Mouse (Mus musculus) lung, embryonic 14.5 days (tissue): Measurements from ENCODE around the gene Ttc37. TPM values are rescaled to one million over a fixed set of nuclear protein-coding genes. Genes with fewer than 3 reads are reported as not detected.
A peak's percentile ranks its signal among the peaks of the same experiment; 100 is the strongest.

ENCODE experiments used
- ATAC-seq: fragments of 200-750 bp; cut with Nextera tagmentation; 2 replicates; pipeline ENCODE4 v1.8.0; 2017; ENCODE audit warnings: mild to moderate bottlenecking, moderate TSS enrichment, moderate library complexity; ENCODE audit not compliant: insufficient read depth
- DNase-seq: peaks from one replicate; pipeline ENCODE4 v3.0.0-alpha.2; 2015
- H3K27ac ChIP-seq: fragments of 300-500 bp; sonication (generic); 2 replicates; pipeline ENCODE4 v1.5.1; 2014; ENCODE audit warnings: low read depth, mild to moderate bottlenecking, moderate library complexity
- H3K27me3 ChIP-seq: fragments of 300-500 bp; sonication (generic); 2 replicates; pipeline ENCODE4 v1.6.1; 2014; ENCODE audit warnings: low read length, control low read depth; ENCODE audit not compliant: insufficient read depth
- H3K36me3 ChIP-seq: fragments of 300-500 bp; sonication (generic); 2 replicates; pipeline ENCODE4 v1.6.1; 2014; ENCODE audit warnings: control low read depth; ENCODE audit not compliant: insufficient read depth
- H3K4me1 ChIP-seq: fragments of 300-500 bp; sonication (generic); 2 replicates; pipeline ENCODE4 v1.6.1; 2014; ENCODE audit warnings: antibody characterized with exemption, control low read depth; ENCODE audit not compliant: insufficient read depth
- H3K4me2 ChIP-seq: fragments of 300-500 bp; sonication (generic); 2 replicates; pipeline ENCODE4 v1.6.1; 2014; ENCODE audit warnings: mild to moderate bottlenecking
- H3K4me3 ChIP-seq: fragments of 300-500 bp; sonication (generic); 2 replicates; pipeline ENCODE4 v1.5.1; 2014; ENCODE audit warnings: low read depth, low read length
- H3K9ac ChIP-seq: fragments of 300-500 bp; sonication (generic); 2 replicates; pipeline ENCODE4 v1.6.1; 2014
- H3K9me3 ChIP-seq: fragments of 300-500 bp; sonication (generic); 2 replicates; pipeline ENCODE4 v1.6.1; 2016; ENCODE audit warnings: low read depth, low read length, control low read depth
- CTCF ChIP-seq: IDR thresholded peaks from 2 replicates; pipeline ENCODE4 v1.5.1; 2016; ENCODE audit warnings: antibody characterized with exemption, low read depth
- WGBS: fragments of 180-500 bp; shearing (Covaris S2); extraction: QIAGEN DNeasy Blood & Tissue Kit; methylation state at CpG from one replicate; pipeline ENCODE4 v1.1.7; 2014; 5-methylcytosine and 5-hydroxymethylcytosine counted together
- polyA plus RNA-seq: library from polyadenylated mRNA; unstranded; fragments of >200 nt; fragmentation: Nextera tagmentation; extraction: Ambion mirVana; gene quantifications from 2 replicates; pipeline ENCODE4 v1.2.1, GENCODE M21; 2014

Ttc37 gene
- polyA plus RNA-seq, 1 experiment from 2014 or later = 19.8 TPM

DNA sequence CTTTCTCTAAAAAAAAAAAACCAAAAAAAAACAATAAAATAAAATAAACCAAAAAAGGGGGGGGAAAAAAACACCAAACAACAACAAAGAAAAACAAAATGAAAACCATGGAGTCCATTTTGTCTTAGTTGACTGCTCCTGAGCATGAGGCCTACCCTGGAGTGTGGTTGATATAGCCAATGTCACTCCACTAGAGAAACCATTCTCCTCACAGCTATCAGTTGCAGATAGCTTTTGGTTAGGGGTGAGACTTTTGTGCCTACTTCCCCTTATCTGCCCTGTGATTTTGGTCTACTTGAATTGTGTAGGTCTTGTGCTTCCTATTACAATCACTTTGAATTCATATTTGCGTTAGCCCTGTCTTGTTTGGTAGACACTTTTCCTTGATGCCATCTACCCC, 59.0 kb downstream of the Ttc37 start:
- Histone ChIP-seq H3K4me1 (no peaks in the 10 kb centered on the region), H3K27me3 (no peaks in the 10 kb centered on the region), H3K9ac (no peak overlapping the region), H3K9me3 (no peaks in the 10 kb centered on the region), H3K36me3 (peaks cover 61% of the 10 kb centered on the region), H3K27ac (no peak overlapping the region), H3K4me2 (no peak overlapping the region), H3K4me3 (no peak overlapping the region)
- DNase-seq = no peak
- no peak for TF ChIP-seq CTCF
- WGBS = 94% methylated on average over 1 of the region's 1 CpGs
- no peak for ATAC-seq

DNA sequence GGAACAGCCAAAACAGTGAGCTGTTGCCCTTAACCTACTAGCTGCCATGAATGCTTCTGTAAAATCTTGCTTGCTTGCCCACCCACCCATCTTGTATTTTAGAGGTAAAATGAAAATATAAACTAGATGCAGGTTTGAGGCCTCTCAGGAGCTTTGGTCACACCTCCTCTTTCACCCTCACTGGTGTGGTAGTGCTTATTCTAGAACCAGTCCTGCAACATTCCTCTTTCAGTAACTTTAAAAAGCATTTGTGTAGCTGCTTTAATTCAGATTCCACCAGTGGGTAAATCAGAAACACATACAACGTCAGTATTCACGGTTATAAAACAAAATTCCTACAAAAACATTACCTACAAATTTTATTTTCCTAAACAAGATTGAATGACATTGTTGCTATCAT, 62.1 kb downstream of the Ttc37 start:
- Histone ChIP-seq H3K4me3 (no peak overlapping the region), H3K9me3 (no peaks in the 10 kb centered on the region), H3K4me2 (no peak overlapping the region), H3K9ac (no peak overlapping the region), H3K27me3 (no peaks in the 10 kb centered on the region), H3K36me3 (peaks cover 49% of the 10 kb centered on the region), H3K27ac (no peak overlapping the region), H3K4me1 (no peaks in the 10 kb centered on the region)
- peak; percentile 71; the same call in 1 of the 2 replicates for ATAC-seq
- TF ChIP-seq CTCF = no peak
- 70% methylated on average over 2 of the region's 2 CpGs for WGBS
- DNase-seq = peak; percentile 30

DNA sequence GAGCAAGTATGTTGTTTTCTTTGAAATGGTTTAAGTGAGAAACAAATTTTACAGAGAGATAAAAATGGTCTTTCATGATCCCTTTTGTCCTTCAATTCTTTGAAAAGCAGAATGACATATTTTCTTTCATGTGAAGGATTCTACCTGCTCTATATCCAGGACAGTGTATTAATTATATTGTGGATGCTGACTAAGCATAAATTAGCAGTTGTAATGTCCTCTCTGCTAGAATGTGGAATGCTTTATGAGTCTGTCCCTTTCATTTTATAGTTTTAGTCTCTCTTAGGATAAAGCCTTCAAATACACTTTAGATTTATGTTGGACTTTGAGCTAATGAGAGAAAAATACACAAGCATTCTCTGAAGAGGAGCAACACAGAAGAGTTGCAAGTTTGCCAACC, 75.8 kb downstream of the Ttc37 start:
- no peak for ATAC-seq
- DNase-seq = no peak
- H3K9ac ChIP-seq = no peak overlapping the region
- no peaks in the 10 kb centered on the region for H3K27me3 ChIP-seq
- no peak overlapping the region for H3K27ac ChIP-seq
- no peak overlapping the region for H3K4me3 ChIP-seq
- H3K4me2 ChIP-seq = no peak overlapping the region
- no peaks in the 10 kb centered on the region for H3K9me3 ChIP-seq
- TF ChIP-seq CTCF = no peak
- H3K36me3 ChIP-seq = peaks cover 24% of the 10 kb centered on the region
- no peaks in the 10 kb centered on the region for H3K4me1 ChIP-seq

DNA sequence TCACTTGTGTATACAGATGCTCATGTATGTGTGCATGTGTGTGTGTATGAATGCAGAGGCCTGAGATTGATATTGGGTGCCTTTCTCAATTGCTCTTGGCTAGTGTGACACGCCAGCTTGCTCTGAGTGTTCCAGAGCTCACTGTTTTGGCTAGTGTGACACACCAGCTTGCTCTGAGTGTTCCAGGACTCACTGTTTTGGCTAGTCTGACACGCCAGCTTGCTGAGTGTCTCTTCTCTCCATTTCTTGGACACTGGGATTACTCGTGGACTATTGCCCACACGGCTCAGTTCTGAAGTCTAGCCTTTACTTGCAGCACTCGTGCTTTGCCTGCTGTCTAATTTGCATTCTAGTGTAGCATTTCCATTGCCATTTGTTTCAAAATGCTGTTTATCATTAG, 80.2 kb downstream of the Ttc37 start:
- H3K4me3 ChIP-seq = no peak overlapping the region
- TF ChIP-seq CTCF = no peak
- DNase-seq (no peak), ATAC-seq (no peak)
- H3K9me3 ChIP-seq = no peaks in the 10 kb centered on the region
- H3K36me3 ChIP-seq = peaks cover 23% of the 10 kb centered on the region
- H3K4me2 ChIP-seq = no peak overlapping the region
- H3K4me1 ChIP-seq = no peaks in the 10 kb centered on the region
- no peaks in the 10 kb centered on the region for H3K27me3 ChIP-seq
- WGBS = 90% methylated on average over 5 of the region's 5 CpGs
- H3K9ac ChIP-seq = no peak overlapping the region
- no peak overlapping the region for H3K27ac ChIP-seq

DNA sequence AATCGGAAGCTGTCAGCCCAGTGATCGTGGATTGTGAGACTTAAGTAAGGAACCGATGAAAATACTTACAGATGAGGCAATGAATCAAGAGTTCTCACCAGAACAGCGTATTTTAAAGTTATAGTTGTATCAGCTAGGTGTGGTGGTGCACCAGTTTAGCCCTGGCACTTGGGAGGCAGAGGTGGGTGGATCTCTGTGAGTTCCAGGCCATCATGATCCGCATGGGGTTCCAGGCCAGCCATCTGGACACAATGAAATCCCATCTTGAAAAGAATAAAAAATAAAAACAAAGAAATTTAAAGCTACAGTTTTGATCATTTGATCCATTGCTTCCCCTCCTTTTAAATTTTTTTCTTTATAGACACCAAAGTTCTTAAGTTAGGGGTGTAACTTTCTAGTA, 89.1 kb downstream of the Ttc37 start:
- no peak overlapping the region for H3K4me2 ChIP-seq
- H3K9ac ChIP-seq = no peak overlapping the region
- H3K9me3 ChIP-seq = no peaks in the 10 kb centered on the region
- H3K4me3 ChIP-seq = no peak overlapping the region
- H3K27me3 ChIP-seq = no peaks in the 10 kb centered on the region
- WGBS = 90% methylated on average over 5 of the region's 5 CpGs
- DNase-seq = no peak
- H3K4me1 ChIP-seq = no peaks in the 10 kb centered on the region
- peaks cover 42% of the 10 kb centered on the region for H3K36me3 ChIP-seq
- no peak for ATAC-seq
- no peak overlapping the region for H3K27ac ChIP-seq
- TF ChIP-seq CTCF = no peak

DNA sequence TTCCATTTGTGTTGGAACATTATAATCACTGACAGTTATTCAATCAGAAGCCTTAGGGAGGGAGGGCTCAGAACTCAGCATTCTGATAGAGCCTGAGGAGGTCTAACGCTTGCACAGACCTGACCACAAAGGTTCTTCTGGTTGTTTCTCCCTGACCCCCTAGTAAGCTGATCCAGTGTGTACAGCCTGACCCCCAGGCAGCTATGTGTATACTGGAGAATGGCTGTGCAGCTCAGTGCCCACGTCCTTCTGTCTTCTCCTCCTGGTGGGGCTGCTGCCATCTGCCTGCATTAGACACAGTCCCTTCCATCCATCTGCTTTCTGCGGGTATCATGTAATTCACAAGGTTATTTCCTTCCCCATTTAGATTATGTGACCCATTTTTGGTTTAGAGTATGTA, 90.7 kb downstream of the Ttc37 start:
- H3K27ac ChIP-seq = no peak overlapping the region
- H3K36me3 ChIP-seq = peaks cover 41% of the 10 kb centered on the region
- H3K27me3 ChIP-seq = no peaks in the 10 kb centered on the region
- no peak overlapping the region for H3K4me2 ChIP-seq
- H3K9me3 ChIP-seq = no peaks in the 10 kb centered on the region
- no peak for TF ChIP-seq CTCF
- DNase-seq (no peak), ATAC-seq (no peak)
- no peak overlapping the region for H3K4me3 ChIP-seq
- no peaks in the 10 kb centered on the region for H3K4me1 ChIP-seq
- no peak overlapping the region for H3K9ac ChIP-seq
- WGBS = 78% methylated on average over 3 of the region's 3 CpGs

DNA sequence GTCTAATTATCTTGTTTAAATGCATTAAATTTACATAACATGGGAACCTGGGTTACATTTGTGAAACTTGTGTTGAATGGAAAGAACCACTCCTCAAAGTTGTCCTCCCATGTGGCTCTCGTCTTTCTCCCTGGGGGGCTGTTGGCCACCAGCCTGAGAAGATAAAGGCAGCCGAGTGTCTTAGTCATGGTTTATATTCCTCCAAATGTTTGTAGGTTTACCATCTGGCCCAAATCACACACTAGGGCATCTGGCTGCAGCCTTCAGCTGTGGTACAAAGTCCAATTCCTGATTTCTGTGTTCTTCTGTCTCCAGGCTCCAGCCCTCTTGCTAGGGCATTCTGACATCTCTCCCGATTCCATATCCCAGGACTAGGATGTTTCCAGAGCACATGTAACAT, 91.7 kb downstream of the Ttc37 start:
- no peaks in the 10 kb centered on the region for H3K27me3 ChIP-seq
- ATAC-seq = no peak
- no peaks in the 10 kb centered on the region for H3K4me1 ChIP-seq
- H3K4me3 ChIP-seq = no peak overlapping the region
- no peak for TF ChIP-seq CTCF
- H3K9ac ChIP-seq = no peak overlapping the region
- peaks cover 38% of the 10 kb centered on the region for H3K36me3 ChIP-seq
- H3K27ac ChIP-seq = no peak overlapping the region
- no peak overlapping the region for H3K4me2 ChIP-seq
- DNase-seq = no peak
- 71% methylated on average over 3 of the region's 3 CpGs for WGBS
- H3K9me3 ChIP-seq = no peaks in the 10 kb centered on the region

DNA sequence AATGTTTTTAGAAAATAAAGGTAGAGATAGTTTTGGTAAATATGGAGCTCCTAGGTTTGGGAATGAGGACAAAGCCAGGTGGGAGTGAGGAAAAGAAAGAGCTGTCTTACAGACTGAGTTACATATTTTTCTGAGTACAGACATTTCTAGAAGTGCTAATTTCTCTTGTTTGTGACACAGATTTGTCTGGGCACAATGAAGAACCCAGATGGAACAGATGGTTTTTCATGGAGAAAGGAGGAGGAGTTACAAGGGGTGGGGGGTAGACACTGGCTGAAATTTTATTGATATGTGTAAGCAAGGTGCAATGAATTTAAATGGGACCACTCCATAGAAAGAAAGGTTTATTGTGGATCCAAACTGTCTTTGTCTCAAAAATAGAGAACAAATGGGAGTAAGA, 96.4 kb downstream of the Ttc37 start:
- no peak for TF ChIP-seq CTCF
- Histone ChIP-seq H3K4me2 (no peak overlapping the region), H3K9me3 (no peaks in the 10 kb centered on the region), H3K36me3 (peaks cover 23% of the 10 kb centered on the region), H3K27ac (no peak overlapping the region), H3K4me1 (no peaks in the 10 kb centered on the region), H3K27me3 (no peaks in the 10 kb centered on the region), H3K9ac (no peak overlapping the region), H3K4me3 (no peak overlapping the region)
- DNase-seq (no peak), ATAC-seq (no peak)
